Mouse (Mus musculus) ZHBTc4 (cell line): Measurements from ENCODE around the gene Itgad.
"Not testable (repeated sequence)": the region's sequence is repeated elsewhere in the genome, so short reads cannot be mapped to it uniquely, and the experiment has no call there.

Source experiments
- DNase-seq: peaks from one replicate; pipeline ENCODE4 v3.0.0-alpha.2; 2011; ENCODE audit warnings: low read depth, low spot score

The Itgad gene

DNA sequence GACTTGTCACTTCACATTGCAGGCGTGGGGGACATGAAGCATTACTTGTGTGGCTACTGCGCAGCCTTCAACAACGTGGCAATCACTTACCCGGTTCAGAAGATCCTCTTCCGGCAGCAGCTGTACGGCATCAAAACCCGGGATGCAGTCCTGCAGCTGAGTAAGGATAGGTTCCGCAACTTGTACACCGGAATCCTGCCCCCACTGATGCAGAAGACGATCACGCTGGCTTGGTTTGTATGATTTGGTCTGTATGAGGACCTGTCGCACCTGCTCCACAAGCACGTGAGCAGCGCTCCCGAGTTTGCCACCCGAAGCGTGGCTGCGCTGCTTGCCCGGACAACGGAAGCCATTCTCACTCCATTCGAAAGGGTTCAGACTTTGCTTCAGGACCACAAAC is at the start of gene Itgad:
Gene Itgad, plus strand, starts transcription at position 301 of the 400 bp plus-strand sequence.
- DNase-seq = no peak

DNA sequence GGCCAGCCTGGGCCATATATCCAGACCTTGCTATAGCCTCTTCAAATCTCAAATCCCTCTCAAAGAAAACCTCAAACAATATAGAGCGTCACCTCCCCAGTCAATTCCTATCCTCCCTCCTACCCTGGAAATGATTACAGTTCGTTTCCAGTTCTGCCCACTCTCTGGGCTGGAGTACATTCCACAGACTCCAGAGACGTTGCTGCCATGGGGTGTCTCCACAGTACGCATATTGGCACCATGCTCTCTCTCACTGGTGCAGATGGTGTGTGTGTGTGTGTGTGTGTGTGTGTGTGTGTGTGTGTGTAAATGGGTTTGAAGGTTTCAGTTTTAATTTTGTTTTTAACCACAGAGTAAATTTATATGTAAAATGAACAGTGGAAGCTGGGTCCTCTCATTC is 48.9 kb upstream of the Itgad start:
- DNase-seq = no peak

DNA sequence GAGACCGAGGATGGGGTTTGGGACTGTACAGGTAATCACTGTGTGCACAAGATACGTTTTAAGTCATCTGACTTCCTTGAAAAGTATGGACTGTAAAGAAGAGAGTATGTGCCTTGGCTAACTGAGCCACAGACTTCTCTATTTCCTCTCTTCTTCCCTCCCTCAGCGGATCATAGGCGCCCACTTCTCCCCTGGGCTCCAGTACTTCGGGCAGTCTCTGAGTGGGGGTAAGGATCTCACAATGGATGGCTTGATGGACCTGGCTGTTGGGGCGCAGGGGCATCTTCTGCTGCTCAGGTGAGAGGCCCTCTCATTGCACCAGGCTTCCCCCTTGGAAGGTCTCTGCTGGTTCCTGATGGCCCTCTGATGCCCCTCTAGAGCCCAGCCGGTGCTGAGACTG is 46.7 kb upstream of the Itgad start:
- DNase-seq = no peak

DNA sequence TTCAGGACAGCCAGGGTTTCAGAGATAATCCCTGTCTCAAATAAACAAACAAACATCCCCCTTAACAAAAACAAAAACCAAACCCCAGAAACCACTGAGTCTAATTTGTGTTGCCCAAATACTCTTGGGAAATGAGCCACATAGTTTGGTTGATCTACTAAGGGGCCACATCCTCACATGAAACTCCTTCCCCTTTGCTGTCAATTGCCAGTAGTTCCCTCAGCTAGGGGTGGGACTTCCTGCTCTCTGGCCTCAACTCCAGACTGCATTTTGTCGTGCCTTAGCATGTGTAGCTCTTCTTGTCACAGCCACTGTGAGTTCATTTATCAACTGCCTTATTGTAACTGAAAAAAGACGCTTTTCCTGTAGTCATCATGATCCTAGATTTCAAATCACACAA is 43.9 kb upstream of the Itgad start:
- DNase-seq = no peak

DNA sequence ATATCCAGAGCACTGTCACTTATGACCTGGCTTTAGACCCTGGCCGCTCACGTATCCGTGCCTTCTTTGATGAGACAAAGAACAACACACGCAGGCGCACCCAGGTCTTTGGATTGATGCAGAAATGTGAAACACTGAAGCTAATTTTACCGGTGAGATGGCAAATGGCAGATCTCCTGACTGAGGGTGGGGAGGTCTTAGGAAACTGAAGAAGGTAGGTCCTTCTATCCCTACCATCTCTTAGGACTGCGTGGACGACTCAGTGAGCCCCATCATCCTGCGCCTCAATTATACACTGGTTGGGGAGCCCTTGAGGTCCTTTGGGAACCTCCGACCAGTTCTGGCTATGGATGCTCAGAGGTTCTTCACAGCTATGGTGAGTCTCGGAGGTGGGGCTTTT is 42.0 kb upstream of the Itgad start:
- DNase-seq = no peak

DNA sequence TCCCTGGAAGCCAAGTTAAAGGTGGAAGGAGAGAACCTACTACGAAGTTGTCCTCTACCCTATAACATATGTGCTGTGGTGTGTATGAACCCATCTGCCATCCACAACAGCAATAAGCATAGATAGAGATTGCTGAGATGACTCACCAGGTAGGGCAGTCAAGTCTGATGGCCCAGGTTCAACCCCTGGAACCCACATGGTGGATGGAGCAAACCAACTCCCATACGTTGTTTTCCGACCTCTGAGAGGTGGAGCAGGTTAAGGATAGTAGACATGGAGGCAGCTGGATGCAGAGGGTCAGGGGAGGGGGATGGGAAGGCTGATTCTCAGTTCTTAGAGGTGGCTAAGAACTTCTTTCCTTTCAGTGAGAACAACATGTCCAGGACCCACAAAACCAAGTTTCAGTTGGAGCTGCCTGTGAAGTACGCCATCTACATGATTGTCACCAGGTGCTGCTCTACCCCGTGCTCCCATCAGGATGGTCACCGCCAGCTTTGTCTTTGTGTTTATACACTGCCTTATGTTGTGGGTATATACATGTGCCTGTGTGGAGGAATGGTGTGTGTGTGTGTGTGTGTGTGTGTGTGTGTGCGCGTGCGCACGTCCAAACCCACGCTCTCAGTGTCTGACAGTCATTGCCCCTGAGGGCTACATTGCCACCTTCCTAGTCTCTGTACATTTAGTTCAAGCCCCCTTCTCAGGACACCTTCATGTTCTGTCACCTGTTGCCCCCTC is 39.6 kb upstream of the Itgad start:
- no peak for DNase-seq

DNA sequence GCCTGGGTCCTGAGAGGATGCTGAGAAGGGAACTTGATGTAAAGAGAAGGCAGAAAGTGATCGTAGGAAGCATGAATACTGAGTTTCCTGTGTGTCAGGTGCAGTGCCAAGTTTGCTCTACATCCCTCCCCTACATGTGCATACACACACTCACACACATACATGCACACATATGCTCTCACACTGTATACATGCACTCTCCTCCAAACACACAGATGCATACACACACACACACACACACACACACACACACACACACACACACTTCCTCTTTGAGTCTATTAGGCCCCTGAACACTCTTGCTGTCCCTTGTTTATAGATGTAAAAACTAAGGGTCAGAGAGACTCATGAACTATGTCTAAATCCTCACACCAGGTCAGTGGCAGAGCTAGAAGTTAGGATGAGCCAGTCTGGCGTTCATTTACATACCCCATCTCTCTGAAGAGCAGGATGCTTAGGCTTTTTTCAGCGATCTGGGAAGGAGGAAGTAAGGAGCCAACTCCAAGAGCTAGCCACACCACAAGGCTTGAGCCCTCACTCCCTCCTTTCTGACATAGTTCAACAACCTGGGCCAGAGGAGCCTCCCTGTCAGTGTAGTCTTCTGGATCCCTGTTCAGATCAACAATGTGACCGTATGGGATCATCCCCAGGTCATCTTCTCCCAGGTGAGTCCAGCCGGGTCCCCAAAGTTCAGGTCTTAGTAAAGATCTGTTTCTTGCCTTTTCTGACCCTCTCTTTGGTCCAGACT is 38.8 kb upstream of the Itgad start:
- DNase-seq = no peak

DNA sequence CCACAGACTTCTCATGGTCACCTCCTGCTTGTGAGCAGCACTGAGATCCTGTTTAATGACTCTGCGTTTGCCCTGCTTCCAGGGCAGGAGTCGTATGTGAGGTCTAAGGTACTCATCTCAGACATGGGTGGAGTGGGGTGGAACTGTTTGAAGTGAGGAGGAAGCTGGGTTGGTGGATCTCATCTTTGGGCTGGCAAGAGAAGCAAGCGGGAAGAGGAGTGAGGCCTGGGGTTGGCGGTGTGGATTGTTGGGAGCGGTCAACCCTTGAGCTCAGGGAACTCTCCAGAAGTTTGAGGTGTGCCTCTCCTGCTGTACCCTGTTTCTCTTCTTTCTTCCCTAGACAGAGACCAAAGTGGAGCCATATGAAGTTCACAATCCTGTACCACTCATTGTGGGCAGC is 37.8 kb upstream of the Itgad start:
- DNase-seq = no peak

DNA sequence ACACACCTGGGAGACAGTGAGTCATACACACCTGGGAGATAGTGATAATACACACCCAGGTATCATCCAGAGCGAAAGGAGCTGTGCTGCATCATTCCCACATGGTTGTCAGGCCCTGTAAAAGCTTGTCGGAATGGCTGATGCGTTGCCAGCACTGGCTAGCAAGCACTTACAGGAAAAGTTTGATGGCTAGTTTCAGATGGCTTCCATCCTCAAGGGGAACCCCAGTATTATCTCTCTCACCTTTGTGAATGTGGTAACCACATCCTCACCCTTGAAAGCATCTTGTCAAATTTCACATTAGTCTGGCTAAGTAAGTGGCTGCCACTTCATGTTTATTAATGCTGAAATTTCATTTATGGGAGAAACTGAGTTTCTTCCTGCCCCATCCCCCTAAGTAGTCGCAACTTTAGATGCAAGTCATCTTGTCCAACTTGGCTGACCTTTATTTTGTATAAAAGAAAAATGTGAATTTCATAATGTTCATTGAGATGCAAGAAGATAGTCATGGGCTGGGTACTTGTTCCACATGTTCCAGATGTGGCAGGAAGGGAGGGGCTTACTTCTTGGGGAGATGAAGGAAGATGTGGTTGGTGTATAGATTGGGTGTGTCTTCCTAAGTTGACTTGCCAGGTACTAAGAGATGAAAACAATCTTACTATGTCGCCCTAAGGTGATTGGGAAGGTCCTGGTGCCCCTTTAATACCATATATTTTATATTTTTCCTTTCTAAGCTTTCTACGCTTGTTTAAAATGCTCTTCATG is 34.3 kb upstream of the Itgad start:
- DNase-seq = no peak

DNA sequence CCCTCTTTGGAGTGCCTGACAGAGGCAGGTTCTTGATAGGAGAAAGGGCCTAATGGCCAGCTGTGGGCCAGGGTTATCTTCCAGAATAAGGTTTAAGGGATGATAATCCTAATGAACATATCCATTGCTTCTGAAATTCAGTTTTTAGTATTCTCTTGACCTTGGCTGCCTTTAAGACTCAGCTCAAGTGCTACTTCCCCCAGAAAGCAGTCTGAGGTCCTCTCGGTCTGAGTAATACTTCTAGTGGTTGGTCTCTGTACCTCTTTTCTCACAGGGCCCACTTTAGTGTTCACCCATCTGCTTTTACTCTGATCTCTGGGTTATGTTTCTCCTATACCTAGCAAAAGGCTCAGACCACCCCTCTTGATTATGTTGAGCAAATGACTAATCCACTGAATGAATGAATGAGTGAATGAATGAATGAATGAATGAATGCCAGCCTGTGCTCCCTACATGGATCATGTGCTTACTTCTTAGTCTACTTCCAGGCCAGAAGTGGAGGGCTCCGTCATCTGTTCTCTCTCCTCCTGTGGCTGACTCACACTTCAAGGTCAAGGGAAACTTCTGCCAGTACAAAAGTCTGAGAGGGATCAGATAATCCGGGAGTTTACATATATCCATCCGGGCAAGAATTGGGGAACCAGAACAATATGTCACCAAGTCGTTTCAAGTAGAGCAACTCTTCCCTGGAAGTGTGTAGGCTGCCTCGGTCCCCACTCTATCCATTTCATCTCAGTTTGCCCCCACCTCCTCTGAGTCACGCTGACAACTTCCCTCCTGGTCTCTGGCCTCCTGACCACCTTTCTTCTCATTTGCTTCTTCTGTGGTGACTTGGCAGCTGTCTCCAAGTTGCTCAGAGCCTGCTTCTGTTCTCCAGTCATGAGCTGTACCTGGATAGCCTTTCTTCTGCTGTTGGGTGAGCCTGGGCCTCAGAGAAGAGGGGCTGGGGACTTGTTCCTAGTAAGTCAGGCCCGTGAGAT is 25.1 kb upstream of the Itgad start, which contains the start of gene Itgax:
Gene Itgax, plus strand, starts transcription at position 807 of the 980 bp plus-strand sequence.
- no peak for DNase-seq

DNA sequence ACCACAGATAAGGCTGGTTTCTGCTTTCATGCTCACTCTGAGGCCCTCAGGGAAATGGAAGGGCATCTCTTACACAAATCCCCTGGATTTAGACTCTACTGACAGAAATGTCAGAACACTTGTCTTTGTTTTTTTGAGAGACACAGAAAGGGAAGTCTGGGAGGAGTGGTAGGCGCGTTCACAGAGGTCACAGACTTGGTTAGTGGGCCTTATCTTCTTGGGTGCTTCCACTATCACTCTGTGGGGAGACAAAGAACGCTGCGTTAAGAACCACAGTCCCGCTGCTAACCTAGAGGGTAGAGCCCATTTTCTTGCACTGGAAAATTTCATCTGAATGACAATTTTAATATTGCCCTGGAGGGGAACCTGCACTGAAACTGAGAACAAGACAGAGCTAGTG is 22.0 kb upstream of the Itgad start:
- DNase-seq = no peak

DNA sequence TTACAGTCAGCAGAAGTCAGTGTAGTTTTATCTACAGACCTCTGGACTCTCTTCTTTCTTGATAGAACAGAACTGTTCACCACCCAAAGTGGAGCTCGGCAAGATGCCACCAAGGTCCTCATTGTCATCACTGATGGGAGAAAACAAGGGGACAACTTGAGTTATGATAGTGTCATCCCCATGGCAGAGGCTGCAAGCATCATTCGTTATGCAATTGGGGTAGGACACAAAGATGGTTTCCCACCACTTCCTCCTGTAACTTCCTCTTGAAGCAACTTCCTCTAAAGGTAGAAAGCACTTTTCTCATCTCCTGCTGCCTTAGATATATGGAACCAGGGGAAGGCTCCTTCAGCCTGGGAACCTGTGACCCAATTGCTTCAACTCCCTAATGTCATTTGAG is 20.6 kb upstream of the Itgad start:
- DNase-seq = no peak

DNA sequence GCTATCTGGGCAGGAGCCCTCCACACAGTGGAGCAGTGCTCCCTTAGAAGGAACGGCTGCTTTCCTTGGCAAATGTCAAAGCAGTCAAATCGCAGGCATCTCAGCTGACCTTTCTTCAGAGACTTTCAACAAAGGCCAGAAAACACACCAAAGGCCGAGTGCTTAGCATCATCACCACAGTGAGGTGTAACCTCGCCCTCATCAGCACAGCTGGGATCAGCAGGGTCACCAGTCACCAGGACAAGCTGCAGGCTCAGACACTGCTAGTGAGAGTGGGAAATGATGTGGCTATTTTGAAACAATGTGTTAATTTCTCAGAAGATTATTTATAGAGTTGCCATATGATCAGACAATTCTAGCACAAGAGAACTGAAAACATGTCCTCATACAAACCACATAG is 17.2 kb upstream of the Itgad start:
- DNase-seq = no peak

DNA sequence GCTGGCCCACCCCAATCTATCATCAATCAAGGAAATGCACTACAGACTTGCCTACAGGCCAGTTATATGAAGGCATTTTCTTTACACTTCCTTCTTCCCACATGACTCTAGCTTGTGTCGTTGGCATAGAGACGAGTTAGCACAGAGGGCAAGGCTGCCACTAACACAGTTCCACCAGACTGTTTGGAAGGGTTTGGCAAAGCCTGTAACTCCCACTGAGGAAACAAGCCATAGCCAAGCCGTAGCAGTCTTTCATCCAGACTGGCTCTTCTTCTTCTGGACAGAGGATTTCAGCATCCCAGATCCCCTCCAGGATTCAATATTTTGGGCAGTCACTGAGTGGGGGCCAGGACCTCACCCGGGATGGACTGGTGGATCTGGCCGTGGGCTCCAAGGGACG is 14.6 kb upstream of the Itgad start:
- no peak for DNase-seq

DNA sequence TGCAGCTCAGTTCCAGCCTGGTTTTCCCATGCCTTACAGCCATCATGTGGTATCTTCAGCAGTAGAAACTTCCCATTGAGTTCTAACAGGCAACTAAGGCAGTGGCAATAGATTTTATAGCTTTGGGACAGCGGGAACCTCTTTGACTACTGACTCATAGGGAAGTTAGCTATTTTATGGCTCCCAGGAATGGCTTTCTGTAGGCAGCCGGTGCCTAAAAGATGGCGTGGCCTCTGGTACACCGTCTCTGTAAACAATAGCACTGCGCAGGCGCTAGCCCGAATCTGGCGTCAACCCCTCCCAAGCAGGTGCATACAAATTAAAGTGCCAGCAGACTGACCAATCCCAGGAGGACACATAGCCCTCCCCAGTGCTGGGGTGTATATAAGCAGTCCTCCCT is 3.2 kb upstream of the Itgad start:
- DNase-seq = no peak

DNA sequence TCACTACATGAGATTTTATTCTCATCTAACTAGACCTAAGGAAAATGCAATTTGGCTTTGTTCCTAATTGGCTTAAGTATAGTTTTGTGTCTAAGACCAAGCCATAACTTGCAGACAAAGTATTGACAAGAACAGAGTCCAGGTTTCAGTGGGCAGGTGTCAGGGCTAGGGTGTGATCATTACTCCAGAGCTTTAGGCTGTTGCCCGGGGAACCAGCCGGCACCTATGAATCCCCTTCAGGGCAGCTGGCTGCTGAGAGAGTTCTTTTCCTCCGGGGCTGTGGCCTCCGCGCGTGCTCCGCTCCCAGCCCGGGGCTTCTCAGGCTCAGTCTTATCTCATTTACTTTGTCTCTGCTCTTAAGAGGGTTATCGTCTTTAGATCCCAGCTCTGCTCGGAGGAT is 748 bp downstream of the Itgad start:
- DNase-seq = no peak

DNA sequence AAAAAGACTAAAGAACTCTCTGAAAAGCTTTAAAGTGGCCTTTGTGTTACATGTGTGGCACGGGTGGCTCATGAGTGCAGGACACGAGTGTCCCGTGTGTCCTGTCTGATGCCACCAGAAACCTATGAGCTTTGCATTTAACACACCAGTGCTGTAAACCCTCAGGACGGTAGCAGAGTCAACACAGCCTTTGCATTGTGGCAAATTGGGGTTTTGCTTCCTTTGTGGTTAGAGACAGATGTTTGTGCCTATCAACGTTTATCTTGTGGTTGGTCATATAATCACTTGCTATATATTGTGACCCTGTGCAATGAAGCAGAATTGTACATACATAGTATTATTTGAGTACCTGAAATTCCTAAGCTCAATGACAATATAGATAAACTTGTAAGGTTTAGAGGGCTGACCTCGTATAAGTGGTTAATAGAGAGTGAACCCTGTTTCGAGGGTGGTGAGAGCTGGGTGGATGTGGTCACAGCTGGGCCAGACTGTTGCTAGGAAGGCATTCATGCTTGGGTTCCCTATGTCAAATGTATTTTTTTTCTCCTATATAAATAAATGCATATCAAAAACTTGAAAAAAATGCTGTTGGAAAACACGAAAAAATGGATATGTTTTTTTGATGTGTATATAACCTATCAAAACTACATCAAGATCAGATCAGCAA is 4.6 kb downstream of the Itgad start:
- DNase-seq = not testable (repeated sequence)

DNA sequence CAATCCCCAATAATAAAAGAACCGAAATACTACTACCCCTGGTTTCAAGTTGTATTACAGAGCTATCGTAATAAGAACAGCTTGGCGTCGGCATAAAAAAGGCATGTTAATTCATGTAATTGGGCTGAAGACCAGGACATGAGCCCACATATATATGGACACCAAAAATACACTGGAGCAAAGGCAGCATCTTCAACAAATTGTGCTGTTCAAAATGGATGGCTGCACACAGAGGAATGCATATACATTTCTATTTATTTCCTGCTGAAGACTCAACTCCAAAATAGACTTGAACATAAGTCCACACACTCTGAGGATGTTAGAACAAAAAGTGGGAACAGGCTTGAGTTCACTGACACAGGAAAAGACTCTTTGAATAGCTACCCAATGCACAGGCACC is 9.8 kb downstream of the Itgad start:
- DNase-seq = no peak

DNA sequence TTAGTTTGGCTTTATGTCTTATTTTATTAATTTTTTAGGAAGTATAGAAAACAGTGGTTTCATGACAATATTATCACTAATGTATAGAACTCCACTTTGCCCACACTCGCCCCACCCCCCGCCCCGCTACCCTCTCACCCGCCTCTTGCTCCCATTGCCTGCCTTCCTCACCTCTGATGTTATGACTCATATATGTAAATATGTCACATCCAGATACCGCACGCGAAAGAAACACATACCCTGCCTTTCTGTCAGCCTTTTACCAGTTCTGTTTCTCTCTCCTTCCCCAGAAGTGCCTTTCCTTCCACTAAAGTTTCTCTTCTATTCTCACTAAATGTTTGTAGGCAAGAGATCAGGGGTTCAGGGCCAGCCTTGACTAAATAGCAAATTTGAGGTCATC is 12.2 kb downstream of the Itgad start:
- DNase-seq = no peak

DNA sequence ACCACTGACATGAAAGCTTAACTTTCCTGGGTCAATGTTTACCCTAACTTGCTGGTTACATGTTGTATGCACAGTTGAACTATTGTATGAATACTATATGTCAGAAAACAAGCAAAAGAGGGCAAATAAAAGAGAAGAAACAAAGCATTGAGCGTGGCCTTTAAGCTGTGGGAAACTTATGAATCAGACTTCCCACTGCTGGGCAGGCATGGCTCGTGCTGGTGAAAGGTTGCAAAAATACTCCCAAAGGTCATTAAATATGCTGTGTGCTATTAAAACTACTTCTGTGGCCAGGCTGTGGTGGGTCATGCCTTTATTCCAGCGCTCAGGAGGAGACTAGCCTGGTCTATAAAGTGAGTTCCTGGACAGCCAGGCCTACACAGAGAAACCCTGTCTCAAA is 15.8 kb downstream of the Itgad start:
- no peak for DNase-seq

DNA sequence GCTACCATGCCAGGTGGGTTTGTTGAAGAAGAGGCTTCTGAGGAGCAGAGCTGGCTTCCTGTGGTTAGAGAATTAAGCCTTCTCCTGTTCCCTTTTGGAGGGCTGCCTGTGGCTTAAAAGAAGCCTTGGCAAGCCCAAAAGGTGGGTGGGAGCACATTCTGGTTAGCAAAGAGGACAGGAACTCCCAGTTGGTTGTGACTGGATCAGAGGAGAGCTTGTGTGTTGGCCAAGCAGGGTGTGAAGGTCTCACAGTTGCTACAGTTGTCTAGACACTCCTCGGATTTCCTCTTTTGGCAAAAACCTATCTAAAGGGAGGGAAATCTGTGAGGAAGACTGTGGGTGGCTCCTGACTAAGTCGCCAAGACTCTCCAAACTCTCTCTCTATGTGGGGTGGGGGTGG is 24.2 kb downstream of the Itgad start:
- DNase-seq = no peak
